Mouse (Mus musculus) heart, embryonic 12.5 days (tissue): Measurements from ENCODE around the gene D430041D05Rik. TPM values are rescaled to one million over a fixed set of nuclear protein-coding genes. Genes with fewer than 3 reads are reported as not detected.

Source experiments
- ATAC-seq: fragments of 200-750 bp; cut with Nextera tagmentation; 2 replicates; pipeline ENCODE4 v1.8.0; 2017; ENCODE audit warnings: moderate TSS enrichment, moderate library complexity; ENCODE audit not compliant: insufficient number of reproducible peaks, low FRiP score
- H3K27ac ChIP-seq: fragments of 300-500 bp; sonication (generic); 2 replicates; pipeline ENCODE4 v1.5.1; 2016; ENCODE audit warnings: mild to moderate bottlenecking, moderate library complexity; ENCODE audit not compliant: poor library complexity, severe bottlenecking
- H3K27me3 ChIP-seq: fragments of 300-500 bp; sonication (generic); replicated peaks from 2 replicates; pipeline ENCODE4 v1.6.1; 2016; ENCODE audit warnings: mild to moderate bottlenecking, moderate library complexity
- H3K36me3 ChIP-seq: fragments of 300-500 bp; sonication (generic); 2 replicates; pipeline ENCODE4 v1.6.1; 2016; ENCODE audit warnings: mild to moderate bottlenecking, moderate library complexity
- H3K4me1 ChIP-seq: fragments of 300-500 bp; sonication (generic); replicated peaks from 2 replicates; pipeline ENCODE4 v1.6.1; 2016; ENCODE audit warnings: mild to moderate bottlenecking
- H3K4me2 ChIP-seq: fragments of 300-500 bp; sonication (generic); 2 replicates; pipeline ENCODE4 v1.6.1; 2016; ENCODE audit warnings: mild to moderate bottlenecking, moderate library complexity
- H3K4me3 ChIP-seq: fragments of 300-500 bp; sonication (generic); 2 replicates; pipeline ENCODE4 v1.5.1; 2016; ENCODE audit warnings: mild to moderate bottlenecking
- H3K9ac ChIP-seq: fragments of 300-500 bp; sonication (generic); 2 replicates; pipeline ENCODE4 v1.6.1; 2016; ENCODE audit warnings: mild to moderate bottlenecking, moderate library complexity
- H3K9me3 ChIP-seq: fragments of 300-500 bp; sonication (generic); replicated peaks from 2 replicates; pipeline ENCODE4 v1.6.1; 2016; ENCODE audit warnings: mild to moderate bottlenecking, moderate library complexity
- WGBS: fragments of 180-500 bp; shearing (Covaris S2); methylation state at CpG from one replicate; pipeline ENCODE4 v1.1.7; 2016; 5-methylcytosine and 5-hydroxymethylcytosine counted together
- polyA plus RNA-seq: library from polyadenylated mRNA; unstranded; fragments of >200 nt; fragmentation: Nextera tagmentation; extraction: Ambion mirVana; gene quantifications from 2 replicates; pipeline ENCODE4 v1.2.1, GENCODE M21; 2016

D430041D05Rik gene
- 0.04 and 0.09 TPM in 2 replicates for polyA plus RNA-seq

- no peak within 1 kb of the TSS for H3K27ac ChIP-seq
- peak within 1 kb of the TSS; percentile 98 for H3K4me2 ChIP-seq
- H3K27me3 ChIP-seq: peaks cover 76% of the 10 kb centered on the region
- H3K9me3 ChIP-seq: no peaks in the 10 kb centered on the region
- no peak for ATAC-seq
- no peaks in the 10 kb centered on the region for H3K36me3 ChIP-seq
- WGBS: 59% methylated on average over 4 of the region's 4 CpGs
- peaks cover 10% of the 10 kb centered on the region for H3K4me1 ChIP-seq
- H3K9ac ChIP-seq: peak within 1 kb of the TSS; percentile 67
- peak within 1 kb of the TSS; percentile 60 for H3K4me3 ChIP-seq
Measured at GRCm38 (mm10) chr2:104410963-104411545, at the start of gene D430041D05Rik. Gene D430041D05Rik, minus strand, starts transcription at chr2:104411013.

DNA sequence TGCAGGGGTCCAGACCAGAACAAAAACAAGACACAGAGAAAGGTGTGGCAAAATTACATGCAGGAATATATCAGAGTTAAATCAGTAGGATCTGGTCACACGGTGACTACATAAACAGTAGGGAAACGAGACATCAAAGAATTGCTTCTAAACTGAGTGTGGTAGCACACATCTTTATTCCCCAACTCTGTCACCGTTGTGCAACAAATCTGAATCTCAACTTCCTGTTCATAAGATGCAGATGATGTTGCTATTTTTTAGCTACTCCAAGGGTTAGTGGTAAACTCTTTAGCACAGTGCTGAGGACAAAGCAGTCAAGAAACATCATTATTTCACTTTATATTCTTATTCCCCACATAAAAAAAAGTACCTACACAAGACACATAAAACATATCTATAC lies 49.2 kb upstream of the D430041D05Rik start:
- 50% methylated on average over 3 of the region's 3 CpGs for WGBS
- no peak overlapping the region for H3K4me2 ChIP-seq
- no peak for ATAC-seq
- H3K36me3 ChIP-seq: 0 out of 2 replicates have a peak, but pooled peaks cover 6% of the 10 kb centered on the region
- H3K27me3 ChIP-seq: no peaks in the 10 kb centered on the region
- H3K4me1 ChIP-seq: peaks cover 57% of the 10 kb centered on the region
- H3K27ac ChIP-seq: 0 out of 2 replicates have a peak overlapping the region, but pooled peaks have one; percentile 73
- H3K4me3 ChIP-seq: no peak overlapping the region
- no peaks in the 10 kb centered on the region for H3K9me3 ChIP-seq
- no peak overlapping the region for H3K9ac ChIP-seq

DNA sequence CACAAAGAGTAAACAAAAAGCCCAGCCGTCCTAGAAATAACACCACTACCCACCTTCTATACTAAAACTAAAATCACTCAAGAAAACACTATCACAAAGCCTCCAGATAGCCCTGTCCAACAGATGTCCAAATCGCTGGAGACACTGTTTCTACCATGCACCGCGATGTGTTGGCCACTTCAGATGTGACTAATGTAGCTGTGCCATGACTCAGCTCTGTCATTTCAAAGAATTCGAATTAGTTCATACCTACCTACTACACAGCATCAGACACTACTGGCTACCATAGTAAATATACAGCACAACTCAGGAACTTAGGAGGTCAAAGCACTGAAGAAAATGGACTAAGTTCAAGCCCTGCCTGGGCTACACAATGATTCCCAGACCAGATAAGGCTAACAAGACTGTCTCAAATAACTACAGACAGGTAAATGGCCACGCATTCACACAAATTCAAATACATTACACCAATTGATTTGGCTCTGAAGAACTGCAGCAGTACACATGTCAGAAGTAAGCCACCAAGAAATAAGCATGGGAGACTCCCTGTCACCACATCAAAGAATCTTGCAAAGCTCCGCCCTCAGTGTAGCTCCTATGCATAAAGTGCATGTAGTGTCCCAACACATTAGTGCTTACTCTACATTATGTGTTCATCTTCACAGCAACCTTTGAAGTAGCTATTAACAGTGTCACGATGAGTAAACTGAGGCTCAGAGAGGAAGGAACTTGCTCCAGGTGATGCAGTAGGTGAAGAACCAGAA lies 47.9 kb upstream of the D430041D05Rik start:
- peak overlapping the region; percentile 55 for H3K27ac ChIP-seq
- H3K4me3 ChIP-seq: no peak overlapping the region
- no peaks in the 10 kb centered on the region for H3K9me3 ChIP-seq
- H3K4me2 ChIP-seq: no peak overlapping the region
- H3K9ac ChIP-seq: no peak overlapping the region
- WGBS: 71% methylated on average over 8 of the region's 8 CpGs
- peaks cover 63% of the 10 kb centered on the region for H3K4me1 ChIP-seq
- 0 out of 2 replicates have a peak, but pooled peaks cover 6% of the 10 kb centered on the region for H3K36me3 ChIP-seq
- H3K27me3 ChIP-seq: no peaks in the 10 kb centered on the region
- no peak for ATAC-seq

DNA sequence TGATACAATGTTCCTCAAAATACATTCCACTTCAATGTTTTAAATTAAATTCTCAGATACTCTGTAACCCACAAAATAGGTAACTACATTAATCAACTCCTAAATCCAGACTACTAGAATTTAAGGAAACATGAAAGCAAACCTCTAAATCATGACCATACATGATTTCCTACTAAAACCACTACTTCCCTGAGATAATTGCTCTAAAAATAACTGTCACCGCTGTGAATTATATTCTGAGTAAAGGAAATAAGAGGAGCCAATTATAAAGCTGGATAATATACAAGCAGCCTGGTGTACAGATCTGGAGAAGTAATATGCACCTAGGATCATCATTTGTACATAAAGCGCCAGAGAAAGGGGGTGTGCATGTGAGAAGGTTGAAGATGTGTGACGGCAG lies 46.3 kb upstream of the D430041D05Rik start:
- H3K4me1 ChIP-seq: peaks cover 65% of the 10 kb centered on the region
- ATAC-seq: no peak
- H3K9ac ChIP-seq: no peak overlapping the region
- H3K4me2 ChIP-seq: no peak overlapping the region
- no peak overlapping the region for H3K4me3 ChIP-seq
- H3K27ac ChIP-seq: 0 out of 2 replicates have a peak overlapping the region, but pooled peaks have one; percentile 38
- no peaks in the 10 kb centered on the region for H3K9me3 ChIP-seq
- H3K36me3 ChIP-seq: no peaks in the 10 kb centered on the region
- WGBS: 50% methylated on average over 3 of the region's 3 CpGs
- no peaks in the 10 kb centered on the region for H3K27me3 ChIP-seq

- Histone ChIP-seq H3K36me3 (peaks cover 5% of the 10 kb centered on the region), H3K4me1 (peaks cover 74% of the 10 kb centered on the region), H3K4me3 (no peak overlapping the region), H3K4me2 (0 out of 2 replicates have a peak overlapping the region, but pooled peaks have one; percentile 6), H3K9ac (no peak overlapping the region), H3K9me3 (no peaks in the 10 kb centered on the region), H3K27ac (peak overlapping the region; percentile 75), H3K27me3 (no peaks in the 10 kb centered on the region)
- no peak for ATAC-seq
- 49% methylated on average over 3 of the region's 3 CpGs for WGBS
Measured at GRCm38 (mm10) chr2:104450685-104451084, 39.9 kb upstream of the D430041D05Rik start.

GRCm38 (mm10) chr2:104449191-104449590 lies 38.4 kb upstream of the D430041D05Rik start:
- no peaks in the 10 kb centered on the region for H3K9me3 ChIP-seq
- peaks cover 11% of the 10 kb centered on the region for H3K36me3 ChIP-seq
- no peak overlapping the region for H3K4me3 ChIP-seq
- 36% methylated on average over 1 of the region's 1 CpGs for WGBS
- peak overlapping the region; percentile 35; the same call in 1 of the 2 replicates for H3K4me2 ChIP-seq
- H3K9ac ChIP-seq: no peak overlapping the region
- peak; percentile 58; the same call in 1 of the 2 replicates for ATAC-seq
- peak overlapping the region; percentile 94 for H3K27ac ChIP-seq
- peaks cover 61% of the 10 kb centered on the region for H3K4me1 ChIP-seq
- no peaks in the 10 kb centered on the region for H3K27me3 ChIP-seq

DNA sequence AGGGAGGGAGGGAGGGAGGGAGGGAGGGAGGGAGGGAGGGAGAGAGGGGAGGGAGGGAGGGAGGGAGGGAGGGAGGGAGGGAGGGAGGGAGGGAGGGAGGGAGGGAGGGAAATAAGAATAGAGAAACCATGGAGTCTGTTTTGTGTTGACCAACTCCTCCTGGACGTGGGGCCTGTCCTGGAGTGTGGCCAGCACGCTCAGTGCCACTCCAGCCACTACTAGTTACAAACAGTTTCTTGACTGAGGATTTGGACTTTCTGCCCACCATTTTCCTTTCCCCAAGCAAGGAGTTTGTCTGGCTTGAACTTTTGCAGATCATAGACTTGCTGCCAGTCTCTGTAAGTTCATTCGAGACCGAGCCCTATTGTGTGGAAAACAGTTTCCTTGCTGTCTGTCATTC lies 37.4 kb upstream of the D430041D05Rik start:
- peaks cover 54% of the 10 kb centered on the region for H3K4me1 ChIP-seq

DNA sequence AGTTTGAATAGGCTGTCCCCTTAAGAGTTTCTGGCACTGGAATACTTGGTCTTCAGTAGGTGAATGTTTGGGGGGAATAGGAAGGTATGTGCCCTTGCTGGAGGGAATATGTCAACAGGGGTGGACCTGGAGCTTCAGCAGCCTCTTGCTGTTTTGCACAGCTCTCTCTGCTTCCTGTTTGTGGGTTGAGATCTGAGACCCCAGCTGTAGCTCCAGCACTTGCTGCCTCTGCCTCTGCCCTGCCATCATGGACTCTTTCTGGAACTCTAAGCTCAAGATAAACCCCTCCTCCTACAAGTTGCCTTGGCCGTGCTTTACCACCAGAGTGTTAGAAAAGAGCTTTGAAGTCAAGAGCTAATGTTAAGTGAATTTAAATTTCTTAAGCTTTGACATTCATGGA lies 35.2 kb upstream of the D430041D05Rik start:
- Histone ChIP-seq H3K9me3 (no peaks in the 10 kb centered on the region), H3K27me3 (no peaks in the 10 kb centered on the region), H3K4me2 (no peak overlapping the region), H3K9ac (no peak overlapping the region), H3K4me3 (no peak overlapping the region), H3K27ac (peak overlapping the region; percentile 44; the same call in 1 of the 2 replicates), H3K4me1 (peaks cover 38% of the 10 kb centered on the region), H3K36me3 (peaks cover 24% of the 10 kb centered on the region)
- ATAC-seq: no peak
- WGBS: 51% methylated on average over 1 of the region's 1 CpGs

More for the DNA sequence above, 37.4 kb upstream of the D430041D05Rik start:
- 57% methylated on average over 4 of the region's 4 CpGs for WGBS
- no peak overlapping the region for H3K4me3 ChIP-seq
- H3K4me2 ChIP-seq: no peak overlapping the region
- ATAC-seq: no peak
- no peaks in the 10 kb centered on the region for H3K9me3 ChIP-seq
- H3K27ac ChIP-seq: peak overlapping the region; percentile 94
- H3K27me3 ChIP-seq: no peaks in the 10 kb centered on the region
- no peak overlapping the region for H3K9ac ChIP-seq
- peaks cover 11% of the 10 kb centered on the region for H3K36me3 ChIP-seq

DNA sequence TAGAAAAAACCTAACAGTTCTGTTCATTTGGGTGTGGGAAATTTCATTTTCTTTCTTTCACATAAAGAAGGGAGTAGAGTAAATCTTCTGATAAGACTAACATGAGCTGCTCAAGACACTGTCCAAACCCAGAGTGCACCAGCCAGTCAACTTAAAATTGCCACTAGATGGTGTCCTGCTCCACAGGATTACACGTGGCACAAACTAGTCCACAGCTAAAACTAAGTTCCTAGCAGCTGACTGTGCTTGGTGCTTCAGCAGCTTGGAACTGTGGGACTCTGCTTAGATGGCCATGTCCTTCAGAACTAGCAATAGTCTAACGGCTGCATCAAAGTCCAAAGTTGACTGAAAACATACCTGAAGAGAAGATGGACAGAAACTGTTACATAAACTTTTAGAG lies 34.0 kb upstream of the D430041D05Rik start:
- Histone ChIP-seq H3K9ac (no peak overlapping the region), H3K27ac (no peak overlapping the region; the same call in 1 of the 2 replicates), H3K36me3 (peaks cover 35% of the 10 kb centered on the region), H3K4me1 (peaks cover 27% of the 10 kb centered on the region), H3K4me3 (no peak overlapping the region), H3K9me3 (no peaks in the 10 kb centered on the region), H3K27me3 (no peaks in the 10 kb centered on the region), H3K4me2 (no peak overlapping the region)
- ATAC-seq: peak; percentile 74
- 31% methylated on average over 2 of the region's 2 CpGs for WGBS

GRCm38 (mm10) chr2:104442341-104442740 lies 31.5 kb upstream of the D430041D05Rik start:
- Histone ChIP-seq H3K27ac (no peak overlapping the region), H3K9ac (no peak overlapping the region), H3K9me3 (no peaks in the 10 kb centered on the region), H3K4me2 (no peak overlapping the region), H3K4me3 (no peak overlapping the region), H3K36me3 (peaks cover 53% of the 10 kb centered on the region), H3K4me1 (peaks cover 10% of the 10 kb centered on the region), H3K27me3 (no peaks in the 10 kb centered on the region)
- ATAC-seq: no peak
- WGBS: 73% methylated on average over 4 of the region's 4 CpGs

DNA sequence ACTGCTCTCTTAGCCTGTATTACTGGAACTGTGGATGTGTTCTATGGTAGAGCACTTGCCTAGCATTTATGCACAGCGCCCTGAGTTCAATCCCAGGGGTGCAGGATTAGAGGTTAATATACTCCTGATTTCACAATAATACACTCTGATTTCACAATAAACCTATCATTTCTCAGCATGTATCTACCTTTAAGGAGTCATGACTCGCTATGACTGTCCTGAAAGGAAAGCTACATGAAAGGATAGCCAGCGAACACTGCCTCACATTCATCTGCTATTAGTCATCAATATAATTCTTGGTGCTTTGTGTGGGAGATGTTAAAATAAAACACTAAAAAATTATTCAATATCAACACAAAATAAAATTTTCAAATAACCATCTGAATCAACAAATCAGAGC lies 25.4 kb upstream of the D430041D05Rik start:
- Histone ChIP-seq H3K9ac (no peak overlapping the region), H3K27ac (no peak overlapping the region), H3K9me3 (no peaks in the 10 kb centered on the region), H3K4me3 (no peak overlapping the region), H3K4me1 (no peaks in the 10 kb centered on the region), H3K4me2 (no peak overlapping the region), H3K36me3 (peaks cover 76% of the 10 kb centered on the region), H3K27me3 (no peaks in the 10 kb centered on the region)
- 93% methylated on average over 3 of the region's 3 CpGs for WGBS
- no peak for ATAC-seq
